Mouse (Mus musculus): ENCODE results near the gene Krt79. TPM values are rescaled to one million over a fixed set of nuclear protein-coding genes. Genes with fewer than 3 reads are reported as not detected.

Gene Krt79
- total RNA-seq, 2 experiments from 2014 or later, result 0.28 TPM; not detected in 1

DNA sequence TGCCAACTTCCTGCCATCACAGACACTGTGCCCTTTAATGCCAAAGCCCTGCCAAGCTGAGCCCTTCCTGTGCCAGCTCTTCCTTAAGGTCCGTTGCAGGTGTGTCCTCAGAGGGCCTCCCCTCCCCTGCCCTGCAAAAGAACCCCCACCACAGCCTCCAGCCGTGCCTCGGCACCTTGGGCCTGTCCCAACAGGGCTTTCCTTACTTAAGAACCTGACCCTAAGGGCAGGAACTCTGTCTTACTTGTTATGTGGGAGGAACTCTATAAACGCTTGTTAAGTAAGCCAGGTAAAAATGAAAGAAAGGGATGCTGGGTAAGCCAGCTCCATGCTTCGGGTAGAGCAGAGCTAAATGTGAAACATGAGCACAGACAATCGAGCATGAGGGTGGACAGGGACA lies 7.1 kb downstream of the Krt79 start:
- DNase-seq (ENCODE audit: low spot score), result no peak

DNA sequence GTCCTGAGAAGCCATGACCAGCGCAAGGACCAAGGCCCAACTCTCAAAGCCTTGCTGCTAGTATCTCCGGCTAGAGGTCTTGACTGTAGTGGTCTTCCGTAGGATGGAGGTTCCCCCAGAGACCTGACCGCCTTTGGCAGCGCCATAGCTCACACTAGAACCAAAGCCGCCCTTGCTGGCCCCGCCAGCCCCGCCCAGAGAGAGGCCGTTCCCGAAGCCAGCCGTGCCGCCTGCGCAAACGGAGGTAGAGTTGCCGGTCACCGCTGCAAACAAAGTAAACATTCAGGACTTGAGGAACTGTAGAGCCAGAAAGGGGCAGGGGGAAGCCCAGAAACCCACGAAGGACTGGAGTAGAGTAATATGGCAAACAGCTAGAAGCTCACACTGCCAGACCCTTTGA lies 10.5 kb downstream of the Krt79 start:
- DNase-seq (ENCODE audit: low spot score), result no peak

DNA sequence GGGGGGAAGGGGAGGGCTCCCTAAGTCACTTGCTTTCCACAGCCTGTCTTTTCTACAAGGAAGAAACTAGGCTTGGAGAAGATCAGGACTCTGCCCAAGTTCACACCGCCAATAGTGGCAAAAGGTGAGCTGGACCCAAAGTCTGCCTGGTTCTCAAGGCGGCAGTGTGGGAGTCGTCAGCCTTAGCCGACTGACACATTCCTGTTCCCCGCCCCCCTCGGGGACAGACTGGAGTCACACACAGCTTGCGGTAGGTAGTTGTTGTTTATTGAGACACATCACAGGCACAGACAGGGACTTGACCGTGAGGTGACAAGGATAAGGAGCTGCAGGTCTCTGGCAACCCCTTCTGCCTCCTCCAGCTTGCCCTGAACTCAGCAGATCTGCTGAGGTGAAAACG lies 11.0 kb downstream of the Krt79 start:
- DNase-seq (ENCODE audit: low spot score), result no peak

DNA sequence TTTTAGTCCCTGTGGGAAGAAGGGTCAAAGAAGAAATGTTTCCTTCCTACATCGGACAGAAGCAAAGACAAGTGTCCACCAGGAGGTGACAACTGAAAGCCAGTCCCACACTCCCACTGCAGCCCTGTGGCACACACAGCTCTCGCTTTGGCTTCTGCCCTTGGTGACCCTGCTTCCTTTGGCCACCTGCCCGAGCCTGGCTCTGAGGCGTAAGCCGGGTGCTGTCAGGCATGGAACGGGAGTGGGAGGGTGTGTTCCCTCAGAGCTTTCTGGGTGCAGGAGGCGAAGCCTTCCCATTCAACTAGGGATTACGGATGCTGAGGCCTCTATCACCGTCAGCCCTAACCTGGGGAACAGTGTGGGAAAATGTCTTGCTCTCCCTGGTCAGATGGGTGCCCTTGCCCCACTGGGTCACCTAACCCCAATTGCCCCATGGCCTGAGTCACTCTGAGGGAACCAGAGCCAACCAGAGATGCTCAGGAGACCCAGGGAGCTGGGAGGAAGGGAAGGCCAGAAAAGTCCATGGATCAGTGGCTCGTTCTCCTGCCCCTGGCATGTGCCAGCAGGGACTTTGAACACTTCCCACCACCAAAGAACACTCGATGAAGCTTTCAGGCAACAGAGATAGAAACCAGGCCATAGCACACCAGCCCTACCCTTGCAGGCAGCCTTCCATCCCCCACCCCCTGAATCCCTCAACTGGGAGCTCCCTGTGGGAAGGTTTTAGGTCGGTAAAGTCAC lies 12.6 kb downstream of the Krt79 start:
- no peak for DNase-seq (ENCODE audit: low spot score)

DNA sequence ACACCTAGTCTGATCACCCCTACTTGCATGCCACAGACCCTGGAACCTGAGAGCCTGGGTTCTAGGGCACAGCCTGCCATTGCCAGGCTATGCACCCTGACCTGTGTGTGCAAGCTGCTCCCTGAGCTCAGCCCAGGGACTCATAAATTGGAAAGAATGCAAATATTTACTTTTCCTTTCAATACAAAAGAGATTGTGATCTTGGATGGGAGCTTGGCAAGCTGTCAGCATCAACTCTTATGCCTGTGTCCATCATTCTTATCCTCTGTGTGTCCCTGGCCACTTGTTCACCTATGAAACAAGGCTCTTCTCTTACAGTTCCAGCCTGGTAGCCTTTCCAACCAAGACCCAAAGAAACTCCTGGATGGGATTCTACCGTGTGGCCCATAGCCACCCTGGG lies 15.1 kb downstream of the Krt79 start:
- DNase-seq (ENCODE audit: low spot score), result no peak

DNA sequence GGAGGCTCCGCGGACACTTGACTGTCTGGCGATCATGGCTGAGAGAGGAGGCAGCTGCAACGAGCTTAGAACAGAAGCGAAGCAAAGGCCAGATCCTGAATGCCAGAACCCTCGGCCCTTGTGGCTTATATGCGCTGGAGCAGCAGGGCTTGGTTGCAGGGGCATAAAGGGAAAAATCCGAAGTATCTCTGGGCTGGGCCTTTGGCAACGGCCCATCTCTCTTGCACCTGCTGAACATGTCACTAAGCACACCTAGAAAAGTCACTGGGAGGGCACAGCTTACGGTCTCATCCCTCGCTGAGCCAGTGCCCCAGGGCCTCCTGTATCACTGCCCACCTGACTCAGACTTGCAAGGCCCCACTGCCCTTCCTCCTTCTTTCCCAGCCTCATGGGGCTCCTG lies 15.5 kb downstream of the Krt79 start, which contains the start of gene Krt4:
Gene Krt4, minus strand, starts transcription at position 101 of the 400 bp plus-strand sequence.
- no peak for DNase-seq (ENCODE audit: low spot score)

DNA sequence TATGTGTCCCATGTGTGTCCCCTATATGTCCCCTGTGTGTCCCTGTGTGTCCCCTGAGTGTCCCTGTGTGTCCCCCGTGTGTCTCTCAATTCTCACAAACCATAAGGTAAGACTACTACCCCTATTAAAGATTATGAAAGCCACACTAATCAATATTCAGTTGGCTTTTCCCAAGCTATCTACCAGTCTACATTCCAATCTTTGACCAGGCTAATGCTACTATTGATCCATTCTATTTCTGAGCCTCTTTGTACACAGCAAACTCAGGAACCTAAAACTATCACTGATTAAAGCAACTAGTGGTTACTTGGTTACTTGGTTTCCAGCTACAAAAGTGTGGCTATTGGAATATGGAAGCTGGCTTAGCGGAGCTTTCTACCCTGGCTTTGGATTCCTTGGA lies 17.8 kb downstream of the Krt79 start:
- no peak for DNase-seq (ENCODE audit: low spot score)

DNA sequence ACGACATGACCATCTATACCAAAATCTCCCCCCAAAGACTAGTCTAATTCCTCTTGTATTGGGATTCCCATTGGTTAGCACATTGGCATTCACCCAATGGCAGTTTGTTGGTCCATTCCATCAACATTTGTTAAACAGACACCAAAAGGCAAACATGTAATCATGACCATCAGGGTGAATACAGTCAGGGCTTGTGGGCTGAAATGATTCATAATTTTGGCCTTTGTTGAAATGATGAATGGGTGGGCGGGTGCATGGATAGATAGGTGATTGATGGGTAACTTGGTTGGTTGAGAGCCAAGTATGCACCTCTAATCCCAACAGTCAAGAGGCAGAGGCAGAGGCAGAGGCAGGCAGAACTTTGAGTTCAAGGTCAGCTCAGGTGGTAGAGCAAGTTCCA lies 24.1 kb downstream of the Krt79 start:
- DNase-seq (ENCODE audit: low spot score), result no peak

DNA sequence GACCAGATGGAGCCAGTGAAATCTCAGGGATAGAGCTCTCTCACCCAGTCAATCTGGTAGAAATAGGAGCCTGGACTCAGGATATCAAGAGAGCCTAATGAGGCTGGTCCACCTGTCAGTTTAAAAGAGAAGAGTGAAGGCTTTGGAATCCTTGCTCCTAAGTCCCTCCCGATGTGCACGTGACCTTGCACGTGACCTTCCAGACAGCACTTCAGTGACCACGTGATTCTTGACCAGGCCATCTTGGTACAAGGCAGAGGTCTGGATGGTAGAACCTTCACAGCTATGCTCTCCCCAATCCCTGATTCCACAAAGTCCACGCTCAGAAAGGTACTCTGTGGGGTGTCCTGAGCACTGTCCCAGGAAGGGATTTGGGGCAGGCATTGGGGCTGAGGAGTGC lies 35.3 kb downstream of the Krt79 start:
- no peak for DNase-seq (ENCODE audit: low spot score)

DNA sequence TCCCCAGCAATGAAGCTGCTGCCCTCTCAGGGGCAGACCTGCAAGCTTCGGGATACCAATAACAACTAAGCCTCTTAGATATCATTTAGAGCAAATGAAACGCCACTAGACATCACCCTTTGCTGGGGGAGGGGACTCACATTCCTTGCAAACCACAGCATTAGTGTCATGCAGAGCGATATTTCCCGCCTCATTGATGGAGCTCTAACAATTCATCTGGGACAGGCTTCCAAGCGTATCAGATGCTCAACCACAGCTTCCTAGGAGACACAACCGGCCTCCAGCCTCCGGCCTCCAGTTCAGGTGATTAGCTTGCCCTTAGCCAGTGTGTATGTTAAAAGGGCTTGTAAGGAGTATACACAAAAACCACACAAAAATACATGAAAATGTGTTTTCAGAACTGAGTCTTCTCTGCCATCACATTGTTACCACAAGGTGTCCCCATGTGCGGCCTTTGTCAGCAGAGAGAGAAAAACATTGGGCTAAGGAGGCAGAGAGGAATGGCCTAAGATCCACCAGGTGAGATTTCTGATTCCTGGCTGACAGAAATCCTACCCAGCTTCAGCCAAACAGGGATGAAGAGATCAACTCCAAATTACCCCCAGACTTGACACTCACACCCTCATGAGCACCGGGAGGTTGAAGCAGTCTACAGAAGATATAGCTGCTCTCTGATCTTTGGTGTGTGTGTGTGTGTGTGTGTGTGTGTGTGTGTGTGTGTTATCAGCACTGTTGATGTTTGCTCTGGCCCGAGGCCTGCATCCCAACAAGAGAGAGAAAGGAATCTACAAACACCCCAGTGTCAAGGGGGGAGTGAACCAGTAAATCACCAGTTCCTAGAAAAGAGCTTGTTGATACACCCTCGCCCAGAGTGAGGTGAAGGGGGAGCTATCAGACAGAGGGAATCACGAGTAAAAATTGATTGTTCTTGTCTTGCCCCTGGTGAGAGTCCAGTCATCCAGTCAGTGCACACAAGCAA lies 37.7 kb downstream of the Krt79 start:
- no peak for DNase-seq (ENCODE audit: low spot score)

DNA sequence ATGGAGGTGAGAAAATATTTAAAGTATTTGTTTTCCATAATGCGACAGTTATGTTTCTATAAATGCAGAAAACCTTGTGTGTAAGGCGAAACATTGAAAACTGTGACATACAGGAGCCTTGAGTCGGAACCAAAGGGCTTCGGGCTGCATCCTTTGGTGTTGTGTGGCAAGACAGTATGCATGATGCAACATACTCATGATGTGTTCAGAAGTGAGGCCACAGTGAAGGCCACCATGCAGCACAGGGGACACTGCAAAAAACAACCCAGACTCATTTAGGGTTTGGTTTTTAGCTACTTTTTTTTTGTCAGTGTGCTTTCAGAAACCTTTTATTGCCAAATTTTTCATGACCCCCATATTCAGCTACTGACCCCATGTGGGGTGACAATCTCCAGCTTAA lies 44.9 kb downstream of the Krt79 start:
- no peak for DNase-seq (ENCODE audit: low spot score)

DNA sequence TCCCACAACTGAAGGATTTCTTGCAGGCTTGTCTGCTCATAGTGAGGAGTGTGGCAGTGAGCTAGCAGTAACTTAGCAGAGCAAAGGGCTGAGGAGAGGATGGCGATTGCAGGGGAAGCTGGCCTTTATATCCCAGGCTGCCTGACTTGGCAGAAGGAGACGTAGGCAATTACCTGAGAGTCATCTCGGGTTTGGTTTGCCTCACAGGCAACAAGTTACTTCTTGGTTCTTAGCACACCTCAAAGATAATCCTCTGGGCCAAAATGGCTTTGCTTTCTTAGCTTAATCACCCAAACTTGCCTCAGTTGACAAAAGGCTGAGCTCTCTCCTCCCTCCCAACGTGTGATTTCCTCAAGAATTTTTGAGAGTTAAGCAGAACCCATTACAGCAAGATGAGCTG lies 47.3 kb downstream of the Krt79 start, which contains the start of gene Krt76:
Gene Krt76, minus strand, starts transcription at position 101 of the 400 bp plus-strand sequence.
- DNase-seq (ENCODE audit: low spot score), result no peak

DNA sequence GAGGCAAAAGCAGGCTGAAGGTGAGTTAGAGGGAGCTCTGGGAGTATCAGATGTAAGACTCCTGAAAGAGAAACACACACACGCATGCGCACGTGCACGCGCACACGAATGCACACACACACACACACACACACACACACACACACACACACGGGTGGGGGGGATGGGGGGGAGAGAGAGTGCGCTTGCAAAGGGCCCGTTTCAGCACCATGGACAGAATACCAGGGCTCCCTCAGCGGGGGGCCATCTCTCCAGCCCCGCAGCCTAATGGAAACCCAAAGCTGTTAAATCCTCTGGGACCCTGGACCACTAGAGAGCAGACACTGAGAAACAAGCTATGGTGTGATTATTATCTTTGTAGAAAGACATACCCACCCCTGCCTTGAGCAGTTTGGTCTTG lies 60.3 kb downstream of the Krt79 start:
- no peak for DNase-seq (ENCODE audit: low spot score)

Small RNAs within 50 kb of the gene (microRNA-seq; reads per million reads assigned to microRNA genes)
- gene Gm44356, result not detected

Other genes starting within 250 kb of the Krt79 start
- gene Krt6a, start 246.0 kb downstream of the Krt79 start, total RNA-seq (2021), result not detected
- under 1 TPM in 1 of 2 experiments, not detected in 1; 0.09 TPM for gene Krt5, start 227.4 kb downstream of the Krt79 start, total RNA-seq (2021)
- gene Krt71, start 197.2 kb downstream of the Krt79 start, total RNA-seq (2021), result under 1 TPM in 1 of 2 experiments, not detected in 1; 0.14 TPM
- gene Krt72, start 153.9 kb downstream of the Krt79 start, total RNA-seq (2021), result not detected
- gene Krt73, start 138.0 kb downstream of the Krt79 start, total RNA-seq (2021), result not detected
- gene Krt2, start 122.2 kb downstream of the Krt79 start, total RNA-seq (2021), result not detected
- gene Krt1, start 89.5 kb downstream of the Krt79 start, total RNA-seq (2021), result not detected
- not detected for gene Krt77, start 70.6 kb downstream of the Krt79 start, total RNA-seq (2021)
- gene Krt76, start 47.4 kb downstream of the Krt79 start, total RNA-seq (2021), result not detected
- gene Krt4, start 15.6 kb downstream of the Krt79 start, total RNA-seq (2021), result not detected
- not detected for gene Krt78, start 14.0 kb upstream of the Krt79 start, total RNA-seq (2021)
- gene Krt8, start 64.2 kb upstream of the Krt79 start, total RNA-seq (2021), result under 1 TPM; 0.16 to 0.21 TPM
- gene Krt18, start 87.9 kb upstream of the Krt79 start, total RNA-seq (2021), result 1 to 10 TPM in 1 of 2 experiments, under 1 TPM in 1; 0.48 to 1.1 TPM
- 100 to 1,000 TPM; 224 to 227 TPM for gene Eif4b, start 133.4 kb upstream of the Krt79 start, total RNA-seq (2021)
- 10 to 100 TPM; 31.3 to 31.6 TPM for gene Tns2, start 160.1 kb upstream of the Krt79 start, total RNA-seq (2021)
- gene Spryd3, start 195.9 kb upstream of the Krt79 start, total RNA-seq (2021), result 1 to 10 TPM; 4.9 to 7.7 TPM
- gene Igfbp6, start 204.0 kb upstream of the Krt79 start, total RNA-seq (2021), result 10 to 100 TPM; 32.2 to 50.3 TPM
- gene Soat2, start 210.2 kb upstream of the Krt79 start, total RNA-seq (2021), result under 1 TPM in 1 of 2 experiments, not detected in 1; 0.09 TPM

Measured in gastrocnemius, adult 18-20 months (tissue).